Mouse (Mus musculus): Measurements from ENCODE around the gene Gm20388. TPM values are rescaled to one million over a fixed set of nuclear protein-coding genes. Genes with fewer than 3 reads are reported as not detected.

Gene Gm20388
- polyA plus RNA-seq, 1 experiment from 2014 or later: 4.4 TPM

DNA sequence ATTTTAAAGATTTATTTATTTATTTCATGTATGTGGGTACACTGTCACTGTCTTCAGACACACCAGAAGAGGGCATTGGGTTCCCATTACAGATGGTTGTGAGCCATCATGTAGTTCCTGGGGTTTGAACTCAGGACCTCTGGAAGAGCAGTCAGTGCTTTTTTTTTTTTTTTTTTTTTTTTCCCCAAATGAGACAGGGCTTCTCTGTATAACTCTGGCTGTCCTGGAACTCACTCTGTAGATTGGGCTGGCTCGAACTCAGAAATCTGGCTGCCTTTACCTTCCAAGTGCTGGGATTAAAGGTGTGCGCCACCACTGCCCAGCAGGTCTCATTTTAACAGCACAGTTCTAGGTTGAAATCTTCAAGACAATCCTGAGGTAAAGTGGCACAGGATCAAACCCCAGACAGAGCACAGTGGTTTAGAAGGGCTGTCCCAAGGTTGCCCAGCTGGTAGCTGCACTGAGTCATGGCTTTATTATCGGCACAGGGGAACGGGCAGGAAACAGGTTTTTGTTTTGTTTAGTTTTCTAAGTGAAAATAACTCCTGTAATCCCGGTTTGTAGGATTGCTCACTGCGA, 2038.7 kb downstream of the Gm20388 start, which contains the start of gene Banp:
Gene Banp, plus strand, starts transcription at position 529 of the 579 bp plus-strand sequence.
- Histone ChIP-seq H3K9ac (replicated peaks) (peak within 1 kb of the TSS; percentile 99), H3K9me3 (no peaks in the 10 kb centered on the region), H3K4me3 (replicated peaks) (peak within 1 kb of the TSS; percentile 95), H3K27ac (peak within 1 kb of the TSS; percentile 96), H3K4me1 (replicated peaks) (peaks cover 56% of the 10 kb centered on the region), H3K36me3 (peaks cover 8% of the 10 kb centered on the region), H3K27me3 (0 out of 2 replicates have a peak, but pooled peaks cover 4% of the 10 kb centered on the region), H3K4me2 (replicated peaks) (peak within 1 kb of the TSS; percentile 90)
- 0 out of 2 replicates have a peak, but pooled peaks have one; percentile 2 for ATAC-seq
- WGBS: 67% methylated on average over 6 of the region's 6 CpGs

DNA sequence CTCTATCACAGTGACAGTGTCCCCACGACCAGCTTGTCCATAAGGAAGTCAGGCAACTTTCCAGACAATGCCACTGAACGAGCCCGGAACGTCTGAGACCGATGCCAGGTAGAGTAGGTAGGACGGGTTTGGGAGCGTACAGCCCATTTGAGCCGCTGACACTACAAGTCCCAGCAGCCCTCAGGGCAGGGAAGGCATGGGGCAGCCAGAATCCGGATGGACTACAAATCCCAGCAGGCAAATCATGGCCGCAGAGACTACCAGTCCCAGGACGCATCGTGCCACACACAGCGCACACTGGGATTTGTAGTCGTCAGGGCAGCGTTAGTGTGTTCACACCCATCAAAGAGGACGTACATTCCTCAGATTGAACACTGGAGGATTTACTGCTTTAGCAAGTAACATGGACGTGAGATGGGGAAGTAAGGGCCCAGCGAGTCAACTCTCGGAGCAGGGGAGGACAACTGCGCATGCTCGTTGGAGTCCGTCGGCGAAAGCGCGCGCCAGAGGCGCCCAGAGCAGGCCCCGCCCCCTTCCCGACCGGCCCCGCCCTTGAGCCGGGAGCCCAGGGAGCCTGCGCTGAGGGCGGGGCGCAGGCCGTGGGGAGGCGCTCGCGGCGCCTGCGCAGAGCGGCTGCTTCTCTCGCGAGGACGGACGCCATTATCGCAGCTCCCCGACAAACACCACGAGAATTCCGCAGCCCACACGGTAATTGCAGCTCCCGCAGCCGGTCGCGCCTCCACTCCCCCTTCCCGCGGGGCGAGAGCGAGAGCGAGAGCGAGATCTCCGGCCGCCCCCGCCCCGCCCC, 2039.5 kb downstream of the Gm20388 start:
- peaks cover 15% of the 10 kb centered on the region for H3K36me3 ChIP-seq
- peak overlapping the region; percentile 96 for H3K27ac ChIP-seq
- peak overlapping the region; percentile 95 for H3K4me3 ChIP-seq (replicated peaks)
- peak overlapping the region; percentile 99 for H3K9ac ChIP-seq (replicated peaks)
- peaks cover 58% of the 10 kb centered on the region for H3K4me1 ChIP-seq (replicated peaks)
- ATAC-seq: peak; percentile 96
- H3K27me3 ChIP-seq: 0 out of 2 replicates have a peak, but pooled peaks cover 2% of the 10 kb centered on the region
- under 1% methylated on average over 64 of the region's 66 CpGs for WGBS
- H3K4me2 ChIP-seq (replicated peaks): peak overlapping the region; percentile 90
- no peaks in the 10 kb centered on the region for H3K9me3 ChIP-seq

DNA sequence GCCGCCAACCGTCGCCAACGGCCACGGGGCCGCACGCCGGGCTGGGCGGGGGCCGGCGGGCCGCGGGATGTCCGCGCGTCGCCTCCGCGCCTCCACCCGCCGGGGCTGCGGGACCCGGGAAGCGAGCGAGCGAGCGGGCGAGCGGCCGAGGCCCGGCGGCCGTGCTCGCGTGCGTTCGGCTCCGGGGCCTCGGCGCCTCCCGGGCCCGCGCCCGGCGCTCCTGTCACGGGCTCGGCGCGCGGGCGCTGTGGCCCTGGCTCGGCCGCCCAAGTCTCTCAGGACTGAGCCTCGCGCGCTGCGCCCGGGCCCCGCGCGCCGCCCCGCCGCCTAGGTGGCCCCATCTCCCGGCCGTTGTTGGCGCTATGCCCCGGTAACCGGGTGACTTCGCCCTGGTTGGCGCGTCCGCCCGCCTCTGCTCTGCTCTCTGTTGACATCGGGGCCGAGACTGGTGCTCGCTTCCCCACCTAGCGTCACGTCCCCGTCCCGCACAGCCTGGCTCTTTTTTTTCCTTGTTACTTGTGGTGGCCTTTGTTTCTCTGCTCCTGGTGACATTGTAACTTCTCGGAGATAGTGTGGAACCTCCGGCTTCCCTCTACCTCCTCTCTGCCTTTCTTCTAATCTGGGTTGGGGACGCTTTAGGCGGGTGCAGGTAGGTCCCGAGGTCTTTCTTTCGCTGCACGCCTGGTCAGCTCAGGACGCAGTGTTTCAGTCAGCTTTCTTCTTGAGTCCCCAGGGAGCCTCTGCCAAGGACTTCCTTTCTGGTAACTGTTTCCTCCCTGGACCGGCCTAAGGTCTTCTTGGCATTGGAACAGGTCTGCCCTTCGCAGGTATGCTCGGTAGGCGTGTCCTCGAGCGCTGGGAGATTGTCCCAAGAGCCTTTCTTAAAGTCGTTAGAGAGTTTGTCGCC, 2040.4 kb downstream of the Gm20388 start:
- Histone ChIP-seq H3K4me1 (replicated peaks) (peaks cover 58% of the 10 kb centered on the region), H3K27me3 (no peaks in the 10 kb centered on the region), H3K27ac (peak overlapping the region; percentile 96), H3K4me2 (replicated peaks) (peak overlapping the region; percentile 90), H3K4me3 (replicated peaks) (peak overlapping the region; percentile 95), H3K36me3 (peaks cover 18% of the 10 kb centered on the region), H3K9me3 (no peaks in the 10 kb centered on the region), H3K9ac (replicated peaks) (peak overlapping the region; percentile 99)
- peak; percentile 15 for ATAC-seq
- WGBS: under 1% methylated on average over 96 of the region's 97 CpGs

DNA sequence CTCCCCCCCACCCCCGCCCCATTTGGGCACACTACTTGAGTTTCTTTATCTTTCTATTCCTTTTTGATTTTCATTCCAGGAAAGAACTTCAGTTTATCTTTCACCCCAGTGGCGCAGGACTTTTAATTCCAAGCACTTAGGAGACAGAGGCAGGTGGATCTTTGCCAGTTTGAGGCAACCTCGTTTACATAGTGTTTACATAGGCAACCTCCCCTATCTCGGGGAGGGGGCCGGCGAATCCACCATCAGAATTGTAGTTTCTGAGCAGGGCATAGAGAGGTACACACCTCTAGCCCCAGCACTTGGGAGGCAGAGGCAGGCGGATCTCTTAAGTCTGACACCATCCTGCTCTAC, 2041.0 kb downstream of the Gm20388 start:
- H3K4me3 ChIP-seq (replicated peaks): peak overlapping the region; percentile 95
- H3K4me2 ChIP-seq (replicated peaks): peak overlapping the region; percentile 90
- peak overlapping the region; percentile 96 for H3K27ac ChIP-seq
- H3K9me3 ChIP-seq: no peaks in the 10 kb centered on the region
- H3K27me3 ChIP-seq: no peaks in the 10 kb centered on the region
- H3K36me3 ChIP-seq: peaks cover 18% of the 10 kb centered on the region
- H3K4me1 ChIP-seq (replicated peaks): peaks cover 56% of the 10 kb centered on the region
- peak overlapping the region; percentile 99 for H3K9ac ChIP-seq (replicated peaks)
- WGBS: 37% methylated on average over 7 of the region's 7 CpGs
- no peak for ATAC-seq

DNA sequence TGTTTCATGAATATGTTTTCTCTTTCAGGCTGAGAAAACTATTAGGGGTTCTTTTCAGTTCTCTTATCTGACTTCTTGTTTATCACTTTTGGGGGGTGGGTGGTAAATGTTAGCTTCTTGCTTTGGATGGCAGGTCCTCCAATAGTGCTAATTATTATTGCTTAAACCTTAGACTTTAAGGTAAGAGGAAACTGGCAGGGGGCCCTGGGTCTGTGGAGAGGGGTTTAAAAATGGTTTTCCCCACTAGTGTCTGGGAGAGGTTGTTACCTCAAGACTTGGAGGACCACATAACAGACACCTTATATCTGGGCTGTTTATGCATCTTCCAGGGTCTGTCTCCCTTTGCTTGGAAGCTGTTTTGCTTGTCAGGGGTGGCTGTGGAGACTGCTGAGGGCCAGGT, 2041.5 kb downstream of the Gm20388 start:
- Histone ChIP-seq H3K9ac (replicated peaks) (peak overlapping the region; percentile 51), H3K36me3 (peaks cover 18% of the 10 kb centered on the region), H3K27ac (no peak overlapping the region), H3K27me3 (no peaks in the 10 kb centered on the region), H3K4me2 (replicated peaks) (peak overlapping the region; percentile 90), H3K9me3 (no peaks in the 10 kb centered on the region), H3K4me1 (replicated peaks) (peaks cover 51% of the 10 kb centered on the region), H3K4me3 (replicated peaks) (peak overlapping the region; percentile 95)
- ATAC-seq: no peak

DNA sequence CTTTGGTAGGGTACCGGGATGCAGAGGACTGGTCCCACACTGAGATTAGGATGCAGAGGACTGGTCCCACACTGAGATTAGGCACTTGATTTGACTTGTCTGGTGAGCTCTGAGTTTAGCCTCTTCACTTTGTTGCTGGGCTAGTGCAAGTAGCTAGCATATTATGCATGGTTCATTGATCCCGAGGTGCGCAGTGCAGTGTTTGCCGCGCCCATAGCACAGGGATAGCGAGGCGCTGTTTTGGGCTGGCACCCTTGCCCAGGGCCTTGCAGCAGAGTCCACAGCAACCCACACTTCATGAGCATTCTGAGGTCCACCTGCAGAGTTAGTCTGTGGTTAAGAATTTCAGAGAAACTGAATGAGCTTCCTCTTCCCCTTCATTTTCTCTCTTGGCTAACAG, 2042.2 kb downstream of the Gm20388 start:
- no peaks in the 10 kb centered on the region for H3K27me3 ChIP-seq
- peaks cover 18% of the 10 kb centered on the region for H3K36me3 ChIP-seq
- H3K27ac ChIP-seq: no peak overlapping the region
- ATAC-seq: no peak
- H3K4me1 ChIP-seq (replicated peaks): peaks cover 45% of the 10 kb centered on the region
- WGBS: 88% methylated on average over 7 of the region's 7 CpGs
- no peak overlapping the region; the same call in 1 of the 2 replicates for H3K9ac ChIP-seq (replicated peaks)
- peak overlapping the region; percentile 95; the same call in 1 of the 2 replicates for H3K4me3 ChIP-seq (replicated peaks)
- peak overlapping the region; percentile 90 for H3K4me2 ChIP-seq (replicated peaks)
- no peaks in the 10 kb centered on the region for H3K9me3 ChIP-seq

DNA sequence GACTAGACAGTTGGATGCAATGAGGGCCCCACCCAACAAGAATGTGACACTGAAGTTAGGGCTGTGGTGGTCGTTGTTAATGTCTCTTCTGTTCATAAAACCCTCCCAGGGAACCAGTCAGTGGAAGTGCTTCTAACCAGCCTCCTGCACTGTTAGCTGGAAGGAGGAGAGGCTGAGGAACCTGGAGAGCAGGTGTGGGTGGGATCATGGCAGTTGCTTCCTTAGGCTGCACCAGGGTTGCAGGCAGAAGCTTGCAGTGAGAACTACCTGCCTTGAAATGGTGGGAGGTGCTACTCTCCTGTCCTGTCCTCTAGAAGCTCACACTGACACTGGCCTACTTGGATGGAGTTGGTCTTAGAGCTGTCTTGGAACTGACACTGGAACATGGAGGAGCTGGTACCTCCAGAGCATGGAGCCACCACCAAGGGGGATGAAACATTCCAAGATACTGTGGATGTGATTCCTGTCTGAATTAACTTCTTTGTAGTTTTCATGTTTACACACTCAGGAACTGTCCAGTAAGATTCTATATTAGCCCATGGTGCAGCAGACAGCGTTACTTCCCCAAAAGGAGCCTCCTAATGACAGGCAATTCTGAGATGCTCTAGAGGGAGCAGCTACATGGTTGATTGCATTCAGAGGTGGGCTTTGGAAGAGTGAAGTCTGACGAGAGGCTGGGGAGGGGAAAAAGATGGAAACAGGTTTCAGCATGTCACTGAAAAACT, 2043.3 kb downstream of the Gm20388 start:
- no peak overlapping the region for H3K9ac ChIP-seq (replicated peaks)
- H3K4me3 ChIP-seq (replicated peaks): no peak overlapping the region
- no peak overlapping the region for H3K4me2 ChIP-seq (replicated peaks)
- ATAC-seq: no peak
- H3K9me3 ChIP-seq: no peaks in the 10 kb centered on the region
- no peak overlapping the region for H3K27ac ChIP-seq
- H3K27me3 ChIP-seq: no peaks in the 10 kb centered on the region
- H3K36me3 ChIP-seq: peaks cover 18% of the 10 kb centered on the region
- H3K4me1 ChIP-seq (replicated peaks): peaks cover 33% of the 10 kb centered on the region
- WGBS: 74% methylated on average over 3 of the region's 3 CpGs

DNA sequence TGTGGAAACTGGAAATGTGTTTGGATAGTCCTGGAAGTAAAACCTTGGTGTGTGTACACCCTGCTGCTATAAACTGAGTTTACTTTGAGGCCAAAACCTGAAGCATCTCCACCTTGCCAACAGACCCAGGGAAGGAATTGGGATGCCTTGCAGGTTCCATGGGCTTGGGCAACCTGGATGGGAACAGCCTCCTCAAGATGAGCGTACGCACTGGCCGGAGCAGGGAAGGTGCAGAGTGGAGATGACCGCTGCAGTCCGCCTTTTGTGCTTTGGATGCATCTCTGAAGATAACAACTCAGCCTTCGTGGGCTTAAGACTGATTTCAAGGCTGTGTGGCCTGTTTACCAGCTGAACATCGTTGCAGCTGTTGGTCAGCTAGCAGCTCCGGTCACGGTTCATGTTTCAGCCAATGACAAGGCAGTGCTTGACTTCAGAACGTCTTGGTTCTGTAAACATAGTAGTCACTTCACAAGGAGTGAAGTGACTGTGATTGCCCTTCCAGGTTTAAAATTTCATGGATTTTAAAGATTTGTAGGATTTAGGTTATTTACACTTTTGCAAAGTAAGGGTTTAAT, 2044.4 kb downstream of the Gm20388 start:
- peaks cover 18% of the 10 kb centered on the region for H3K36me3 ChIP-seq
- peaks cover 32% of the 10 kb centered on the region for H3K4me1 ChIP-seq (replicated peaks)
- ATAC-seq: no peak
- WGBS: 92% methylated on average over 10 of the region's 10 CpGs
- H3K27me3 ChIP-seq: no peaks in the 10 kb centered on the region
- no peak overlapping the region for H3K9ac ChIP-seq (replicated peaks)
- no peak overlapping the region for H3K27ac ChIP-seq
- H3K4me2 ChIP-seq (replicated peaks): no peak overlapping the region
- no peaks in the 10 kb centered on the region for H3K9me3 ChIP-seq
- H3K4me3 ChIP-seq (replicated peaks): no peak overlapping the region

DNA sequence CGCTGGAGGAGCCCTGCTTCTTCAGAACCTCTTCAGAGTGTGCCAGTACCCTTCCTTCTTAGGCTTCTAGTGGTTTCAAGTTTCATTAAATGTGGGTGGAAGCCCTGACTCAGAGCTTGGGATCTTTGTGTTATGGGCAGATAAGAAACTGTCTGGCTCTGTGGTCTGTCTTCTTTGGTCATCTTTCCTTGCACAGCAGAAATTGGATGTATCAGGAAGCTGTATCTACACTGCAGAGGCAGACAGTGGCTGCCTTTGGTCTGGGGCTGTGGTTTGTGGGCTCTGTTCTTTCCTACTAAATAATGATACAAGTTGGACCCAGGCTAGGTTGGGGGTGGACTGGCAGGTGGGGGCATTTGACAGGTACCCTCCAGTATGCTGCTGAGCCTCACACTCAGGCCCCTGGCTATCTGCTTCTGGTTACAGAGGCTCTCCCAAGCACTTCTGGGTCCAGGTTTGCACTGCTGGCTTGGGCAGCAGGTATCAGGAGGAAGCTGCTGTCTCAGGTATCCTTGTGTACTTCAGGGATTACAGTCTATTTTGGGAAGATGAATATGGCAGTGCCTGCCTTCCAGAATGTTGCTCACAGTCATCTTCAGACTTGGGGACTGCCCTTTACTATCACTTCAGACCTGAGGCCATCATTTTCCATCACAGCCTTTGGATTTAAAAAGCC, 2045.3 kb downstream of the Gm20388 start:
- Histone ChIP-seq H3K4me2 (replicated peaks) (no peak overlapping the region), H3K36me3 (peaks cover 18% of the 10 kb centered on the region), H3K4me1 (replicated peaks) (peaks cover 32% of the 10 kb centered on the region), H3K9me3 (no peaks in the 10 kb centered on the region), H3K27ac (no peak overlapping the region), H3K4me3 (replicated peaks) (no peak overlapping the region), H3K9ac (replicated peaks) (no peak overlapping the region), H3K27me3 (no peaks in the 10 kb centered on the region)
- WGBS: 84% methylated on average over 1 of the region's 1 CpGs
- ATAC-seq: no peak

DNA sequence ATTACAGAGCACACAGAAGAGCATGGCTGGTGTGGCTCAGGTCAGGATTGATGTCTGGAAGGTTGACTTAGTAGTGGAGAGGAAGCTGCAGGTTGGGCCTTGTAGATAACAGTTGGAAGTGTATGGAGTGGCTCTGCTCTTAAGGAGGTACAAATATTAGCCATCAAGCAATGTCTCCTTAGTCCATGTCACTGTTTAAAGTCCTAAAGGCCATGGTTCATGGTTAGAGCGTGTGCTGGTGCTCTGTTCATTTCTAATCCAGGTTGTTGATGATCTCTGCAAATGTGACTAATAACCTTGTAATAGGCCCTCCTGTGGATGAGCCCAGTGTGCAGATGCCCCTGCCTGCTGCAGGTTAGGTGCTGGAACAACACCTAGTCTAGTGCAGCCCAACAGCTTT, 2047.8 kb downstream of the Gm20388 start:
- ATAC-seq: no peak
- H3K9me3 ChIP-seq: no peaks in the 10 kb centered on the region

More for the DNA sequence above, 2047.8 kb downstream of the Gm20388 start:
- H3K4me1 ChIP-seq (replicated peaks): peaks cover 11% of the 10 kb centered on the region; the same call in 1 of the 2 replicates
- H3K4me2 ChIP-seq (replicated peaks): no peak overlapping the region
- H3K27me3 ChIP-seq: no peaks in the 10 kb centered on the region
- WGBS: 92% methylated on average over 1 of the region's 1 CpGs
- no peak overlapping the region for H3K9ac ChIP-seq (replicated peaks)
- H3K27ac ChIP-seq: no peak overlapping the region
- H3K4me3 ChIP-seq (replicated peaks): no peak overlapping the region
- peaks cover 18% of the 10 kb centered on the region for H3K36me3 ChIP-seq

All from midbrain, embryonic 13.5 days (tissue).